Mouse (Mus musculus) lung, adult 2 months (tissue): ENCODE data around the gene Olfm2.

Experiments
- CTCF ChIP-seq: fragments of 200-500 bp; IDR thresholded peaks from 2 replicates; pipeline ENCODE4 v1.5.1; 2011; ENCODE audit warnings: mild to moderate bottlenecking, low read length, control low read depth; ENCODE audit not compliant: insufficient read depth
- POLR2A ChIP-seq: fragments of 200-500 bp; IDR thresholded peaks from 2 replicates; pipeline ENCODE4 v1.6.1; 2011; ENCODE audit warnings: low read depth, mild to moderate bottlenecking, control low read depth, low read length, borderline replicate concordance; ENCODE audit errors: extremely low read depth

DNA sequence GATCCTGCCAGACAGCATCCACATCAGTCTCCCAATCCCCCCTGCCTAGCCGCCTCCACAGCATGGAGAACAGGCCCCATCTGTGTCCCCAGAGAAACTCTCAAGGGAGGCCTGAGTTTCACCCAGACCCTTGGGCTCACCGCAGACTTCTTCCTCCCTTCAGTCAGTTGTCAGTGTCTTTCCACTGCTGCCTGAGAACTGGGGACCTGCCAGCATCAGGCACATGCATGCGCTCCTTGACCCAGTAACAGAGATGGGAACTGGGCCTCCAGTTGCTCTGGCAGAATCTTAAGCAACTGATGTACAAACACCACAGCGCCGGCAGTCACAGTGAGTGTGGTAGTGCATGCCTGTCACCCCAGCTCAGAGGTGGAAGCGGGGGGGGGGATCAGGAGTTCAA lies 12.7 kb upstream of the Olfm2 start:
- TF ChIP-seq CTCF, result no peak
- no peak for TF ChIP-seq POLR2A
